Mouse (Mus musculus): ENCODE measurements around the gene Reep3. TPM values are rescaled to one million over a fixed set of nuclear protein-coding genes. Genes with fewer than 3 reads are reported as not detected.
A peak's percentile ranks its signal among the peaks of the same experiment; 100 is the strongest.

The Reep3 gene
- polyA plus RNA-seq, 1 experiment, result 13.0 TPM

DNA sequence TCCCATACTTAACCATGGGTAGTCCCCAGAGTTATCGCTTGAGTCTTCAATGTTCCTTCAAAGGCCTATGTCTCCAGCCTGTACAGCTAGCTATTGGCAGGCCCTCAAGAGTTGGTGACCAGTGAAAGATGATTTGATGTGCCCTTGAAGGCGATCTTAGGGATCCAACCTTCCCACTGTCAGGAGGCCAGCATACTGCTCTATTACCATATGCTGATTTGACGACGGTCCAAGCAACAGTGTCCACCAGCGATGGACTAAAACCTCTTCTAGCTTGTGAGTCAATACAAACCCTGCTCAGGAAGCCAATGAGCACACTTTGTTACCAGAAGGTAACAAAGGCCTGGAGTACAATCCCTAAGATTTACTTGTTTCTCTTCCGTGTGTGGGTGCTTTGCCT lies 72.4 kb downstream of the Reep3 start:
- Histone ChIP-seq H3K27me3 (ENCODE audit: control insufficient read depth, insufficient read depth, insufficient read length) (no peaks in the 10 kb centered on the region), H3ac (ENCODE audit: control insufficient read depth, insufficient read length) (no peak overlapping the region), H3K4me3 (no peak overlapping the region), H3K79me2 (ENCODE audit: control insufficient read depth, insufficient read depth) (no peaks in the 10 kb centered on the region), H3K4me2 (ENCODE audit: low read depth) (no peak overlapping the region), H3K36me3 (ENCODE audit: control insufficient read depth, insufficient read depth) (no peaks in the 10 kb centered on the region)
- TF ChIP-seq MAX (IDR thresholded peaks at IDR 0.05; ENCODE audit: low read depth), result no peak
- no peak for TF ChIP-seq CEBPB (IDR thresholded peaks at IDR 0.05; ENCODE audit: insufficient read depth, poor library complexity, severe bottlenecking)
- no peak for TF ChIP-seq USF1 (IDR thresholded peaks at IDR 0.05; ENCODE audit: low read depth)
- TF ChIP-seq TCF12 (IDR thresholded peaks at IDR 0.05; ENCODE audit: insufficient read depth, poor library complexity, severe bottlenecking), result no peak
- TF ChIP-seq SRF (IDR thresholded peaks at IDR 0.05; ENCODE audit: control insufficient read depth, insufficient read length, low read depth), result no peak
- TF ChIP-seq MYOD1 (IDR thresholded peaks at IDR 0.05; ENCODE audit: control insufficient read depth in 1 of 3, insufficient read length in 2 of 3, low read depth in 2 of 3), result no peak
- TF ChIP-seq REST (IDR thresholded peaks at IDR 0.05; ENCODE audit: insufficient read depth, insufficient read length), result no peak
- no peak for TF ChIP-seq E2F4 (IDR thresholded peaks at IDR 0.05; ENCODE audit: insufficient read depth)
- TF ChIP-seq MYOG (IDR thresholded peaks at IDR 0.05; ENCODE audit: control insufficient read depth in 1 of 3, insufficient read depth in 1 of 3, insufficient read length in 2 of 3, low read depth in 2 of 3), result no peak
- TF ChIP-seq POLR2A (IDR thresholded peaks at IDR 0.05; ENCODE audit: insufficient read length, low read depth), result no peak
- TF ChIP-seq POLR2AphosphoS2 (IDR thresholded peaks at IDR 0.05; ENCODE audit: insufficient read length, low read depth), result no peak
- TF ChIP-seq TCF3 (IDR thresholded peaks at IDR 0.05; ENCODE audit: insufficient read length, low read depth), result no peak

DNA sequence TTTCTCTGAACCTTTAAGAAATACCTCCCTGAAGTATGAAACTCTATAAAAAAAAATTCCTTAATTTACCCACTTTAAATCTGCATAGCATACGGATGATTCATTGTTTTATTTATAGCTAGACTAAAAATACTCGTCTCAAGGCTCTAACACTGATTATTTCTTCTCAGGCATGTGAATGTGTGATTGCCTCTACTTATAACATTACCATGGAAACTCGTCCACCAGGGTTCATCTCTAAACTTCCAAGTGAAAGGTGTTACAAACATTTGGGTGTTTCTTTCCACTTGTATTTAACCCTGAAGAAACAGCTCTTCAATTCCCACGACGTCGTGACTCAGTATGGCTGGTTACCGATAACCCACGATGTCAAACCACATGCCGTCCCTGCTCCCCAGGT lies 73.7 kb downstream of the Reep3 start:
- TF ChIP-seq USF1 (IDR thresholded peaks at IDR 0.05; ENCODE audit: low read depth) (no peak), SRF (IDR thresholded peaks at IDR 0.05; ENCODE audit: control insufficient read depth, insufficient read length, low read depth) (no peak)
- Histone ChIP-seq H3K4me3 (no peak overlapping the region), H3ac (ENCODE audit: control insufficient read depth, insufficient read length) (no peak overlapping the region), H3K4me2 (ENCODE audit: low read depth) (no peak overlapping the region), H3K79me2 (ENCODE audit: control insufficient read depth, insufficient read depth) (no peaks in the 10 kb centered on the region), H3K36me3 (ENCODE audit: control insufficient read depth, insufficient read depth) (no peaks in the 10 kb centered on the region), H3K27me3 (ENCODE audit: control insufficient read depth, insufficient read depth, insufficient read length) (no peaks in the 10 kb centered on the region)

DNA sequence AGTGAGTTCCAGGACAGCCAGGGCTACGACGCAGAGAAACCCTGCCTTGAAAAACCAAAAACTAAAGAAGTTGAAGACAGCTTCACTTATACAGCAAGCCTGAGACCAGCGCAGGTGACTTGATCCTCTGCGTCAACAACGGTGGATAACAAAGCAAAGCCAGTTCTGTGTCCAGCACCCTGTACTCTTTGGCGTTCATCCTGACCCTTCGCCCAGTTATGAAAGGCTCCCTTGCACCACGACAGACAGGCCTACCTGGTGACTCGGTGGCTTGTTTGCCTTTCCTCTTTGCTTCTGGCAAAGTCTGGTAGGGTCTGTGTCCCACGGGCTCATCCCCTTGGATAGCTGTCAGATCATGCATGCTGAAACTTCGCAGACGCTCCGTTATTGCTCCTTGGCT lies 75.3 kb downstream of the Reep3 start:
- Histone ChIP-seq H3K36me3 (ENCODE audit: control insufficient read depth, insufficient read depth) (no peaks in the 10 kb centered on the region), H3ac (ENCODE audit: control insufficient read depth, insufficient read length) (no peak overlapping the region), H3K79me2 (ENCODE audit: control insufficient read depth, insufficient read depth) (no peaks in the 10 kb centered on the region), H3K4me3 (no peak overlapping the region), H3K4me2 (ENCODE audit: low read depth) (no peak overlapping the region), H3K27me3 (ENCODE audit: control insufficient read depth, insufficient read depth, insufficient read length) (no peaks in the 10 kb centered on the region)
- no peak for TF ChIP-seq REST (IDR thresholded peaks at IDR 0.05; ENCODE audit: insufficient read depth, insufficient read length)
- no peak for TF ChIP-seq MYOD1 (IDR thresholded peaks at IDR 0.05; ENCODE audit: control insufficient read depth in 1 of 3, insufficient read length in 2 of 3, low read depth in 2 of 3)
- TF ChIP-seq MAX (IDR thresholded peaks at IDR 0.05; ENCODE audit: low read depth), result no peak
- TF ChIP-seq POLR2AphosphoS2 (IDR thresholded peaks at IDR 0.05; ENCODE audit: insufficient read length, low read depth), result no peak
- TF ChIP-seq USF1 (IDR thresholded peaks at IDR 0.05; ENCODE audit: low read depth), result no peak
- TF ChIP-seq CEBPB (IDR thresholded peaks at IDR 0.05; ENCODE audit: insufficient read depth, poor library complexity, severe bottlenecking), result no peak
- TF ChIP-seq SRF (IDR thresholded peaks at IDR 0.05; ENCODE audit: control insufficient read depth, insufficient read length, low read depth), result no peak
- TF ChIP-seq TCF3 (IDR thresholded peaks at IDR 0.05; ENCODE audit: insufficient read length, low read depth), result no peak
- TF ChIP-seq MYOG (IDR thresholded peaks at IDR 0.05; ENCODE audit: control insufficient read depth in 1 of 3, insufficient read depth in 1 of 3, insufficient read length in 2 of 3, low read depth in 2 of 3), result no peak
- no peak for TF ChIP-seq POLR2A (IDR thresholded peaks at IDR 0.05; ENCODE audit: insufficient read length, low read depth)
- no peak for TF ChIP-seq E2F4 (IDR thresholded peaks at IDR 0.05; ENCODE audit: insufficient read depth)

DNA sequence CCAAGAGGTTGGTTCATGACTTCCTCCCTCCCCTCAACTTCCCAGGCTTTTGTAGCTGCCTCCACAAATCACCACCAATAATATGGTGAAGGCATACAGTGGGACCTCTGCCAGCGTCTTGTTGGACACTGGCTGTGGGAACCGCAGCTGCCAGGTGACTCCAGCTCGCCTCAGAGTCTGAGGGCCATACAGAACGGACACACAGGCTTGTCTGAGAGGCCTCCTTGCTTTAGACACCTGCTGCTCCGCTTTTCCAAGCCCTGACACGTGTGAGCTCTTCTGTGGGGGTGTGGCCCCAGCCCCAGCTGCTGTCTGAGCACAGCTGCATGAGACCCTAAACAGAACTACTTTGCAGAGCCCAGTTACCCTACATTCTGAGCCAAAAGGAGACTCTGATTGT lies 77.9 kb downstream of the Reep3 start:
- H3K27me3 ChIP-seq (ENCODE audit: control insufficient read depth, insufficient read depth, insufficient read length), result no peaks in the 10 kb centered on the region
- H3K36me3 ChIP-seq (ENCODE audit: control insufficient read depth, insufficient read depth), result no peaks in the 10 kb centered on the region
- no peak overlapping the region for H3ac ChIP-seq (ENCODE audit: control insufficient read depth, insufficient read length)
- no peak overlapping the region for H3K4me2 ChIP-seq (ENCODE audit: low read depth)
- no peak overlapping the region for H3K4me3 ChIP-seq
- no peaks in the 10 kb centered on the region for H3K79me2 ChIP-seq (ENCODE audit: control insufficient read depth, insufficient read depth)
- peak; percentile 90 for TF ChIP-seq TCF3 (IDR thresholded peaks at IDR 0.05; ENCODE audit: insufficient read length, low read depth)
- no peak for TF ChIP-seq POLR2A (IDR thresholded peaks at IDR 0.05; ENCODE audit: insufficient read length, low read depth)
- no peak for TF ChIP-seq CEBPB (IDR thresholded peaks at IDR 0.05; ENCODE audit: insufficient read depth, poor library complexity, severe bottlenecking)
- TF ChIP-seq POLR2AphosphoS2 (IDR thresholded peaks at IDR 0.05; ENCODE audit: insufficient read length, low read depth), result no peak
- TF ChIP-seq TCF12 (IDR thresholded peaks at IDR 0.05; ENCODE audit: insufficient read depth, poor library complexity, severe bottlenecking), result peak; percentile 94
- peak; percentile 54 to 98 (median 96) for TF ChIP-seq MYOD1 (IDR thresholded peaks at IDR 0.05; ENCODE audit: control insufficient read depth in 1 of 3, insufficient read length in 2 of 3, low read depth in 2 of 3)
- peak; percentile 68 to 95 (median 94) for TF ChIP-seq MYOG (IDR thresholded peaks at IDR 0.05; ENCODE audit: control insufficient read depth in 1 of 3, insufficient read depth in 1 of 3, insufficient read length in 2 of 3, low read depth in 2 of 3)

DNA sequence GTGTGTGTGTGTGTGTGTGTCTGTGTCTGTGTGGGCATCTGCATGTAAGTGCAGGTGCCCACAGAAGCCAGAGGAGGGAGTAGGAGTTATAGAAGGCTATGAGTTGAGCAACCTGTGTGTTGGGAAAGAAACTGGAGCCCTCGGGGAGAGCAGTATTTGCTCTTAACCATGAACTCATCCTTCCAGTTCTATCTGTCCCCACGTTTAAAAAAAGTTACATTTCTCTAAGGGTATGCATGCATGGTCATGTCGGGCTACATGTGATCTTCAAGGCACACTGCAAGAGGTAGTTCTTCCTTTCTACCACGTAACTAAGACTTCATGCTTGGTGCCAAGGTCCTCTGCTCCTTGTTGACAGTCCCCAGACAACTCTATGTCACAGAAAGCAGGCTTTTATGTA lies 78.9 kb downstream of the Reep3 start:
- H3ac ChIP-seq (ENCODE audit: control insufficient read depth, insufficient read length), result no peak overlapping the region
- H3K4me2 ChIP-seq (ENCODE audit: low read depth), result no peak overlapping the region
- no peaks in the 10 kb centered on the region for H3K27me3 ChIP-seq (ENCODE audit: control insufficient read depth, insufficient read depth, insufficient read length)
- TF ChIP-seq REST (IDR thresholded peaks at IDR 0.05; ENCODE audit: insufficient read depth, insufficient read length) (no peak), MYOD1 (IDR thresholded peaks at IDR 0.05; ENCODE audit: control insufficient read depth in 1 of 3, insufficient read length in 2 of 3, low read depth in 2 of 3) (no peak), TCF12 (IDR thresholded peaks at IDR 0.05; ENCODE audit: insufficient read depth, poor library complexity, severe bottlenecking) (no peak), USF1 (IDR thresholded peaks at IDR 0.05; ENCODE audit: low read depth) (no peak)
- no peak overlapping the region for H3K4me3 ChIP-seq
- H3K36me3 ChIP-seq (ENCODE audit: control insufficient read depth, insufficient read depth), result peaks cover 8% of the 10 kb centered on the region
- no peaks in the 10 kb centered on the region for H3K79me2 ChIP-seq (ENCODE audit: control insufficient read depth, insufficient read depth)

Data from myocyte (in vitro differentiated cells).